Comparison of ENCODE assay signal across 10 mouse cellular contexts in the genomic region with DNA sequence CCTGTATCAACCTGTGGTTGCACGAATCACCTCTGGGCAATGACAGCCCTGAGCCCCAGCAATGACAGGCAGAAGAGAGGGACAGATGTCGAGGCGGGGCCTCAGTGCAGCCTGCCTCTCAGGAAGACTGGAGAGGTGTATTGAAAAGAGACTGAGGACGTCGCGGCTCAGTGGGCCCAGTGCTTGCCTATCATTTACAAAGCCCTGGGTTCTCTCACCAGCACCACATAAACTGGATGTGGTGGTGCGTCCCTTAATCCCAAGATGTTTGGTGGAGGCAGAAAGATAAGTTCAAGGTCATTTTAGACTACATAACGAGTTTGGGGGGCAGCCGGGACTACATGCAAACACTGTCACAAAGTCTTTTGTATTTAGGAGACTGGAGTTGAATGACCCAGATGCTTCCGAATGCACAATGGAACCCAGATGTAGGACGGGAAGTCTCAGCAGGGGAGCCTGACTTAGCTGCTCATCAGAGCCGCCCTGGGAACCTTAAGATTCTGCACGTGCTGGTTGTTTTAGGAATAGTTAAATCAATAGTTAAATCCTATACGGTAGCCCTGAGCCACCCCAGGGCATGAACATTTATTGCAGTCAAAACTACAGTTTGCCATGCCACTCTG.
DNase-seq lines count a peak whose midpoint lies in the region; ATAC-seq lines count a peak whose summit lies in the region.
"Had no signal": no experiment of that assay in that cellular context is flagged by ENCODE, and none has a peak within 500 bp of the region (broad histone marks: within the 10 kb centered on the region; RNA-seq: fewer than 3 reads in every experiment).

No protein-coding gene starts in this region.

- peaks cover 61% of the 10 kb centered on the region for H3K27me3 ChIP-seq in heart, embryonic 11.5 days (ENCODE audit: control insufficient read depth, insufficient read depth, low read length)
- H3K27me3 ChIP-seq in embryonic facial prominence, embryonic 15.5 days, result 0 out of 2 replicates have a peak, but pooled peaks cover 10% of the 10 kb centered on the region
- peaks cover 3% of the 10 kb centered on the region; the same call in 1 of the 2 replicates for H3K27me3 ChIP-seq in hindbrain, embryonic 16.5 days (replicated peaks; ENCODE audit: control insufficient read depth, insufficient read depth, low read length)
- peaks cover 17% of the 10 kb centered on the region for H3K27me3 ChIP-seq in neural tube, embryonic 11.5 days (ENCODE audit: control insufficient read depth, insufficient read depth, low read length)

- DNase-seq in heart, adult 11 months, result no peak
- peak; percentile 63 for DNase-seq in neural tube, embryonic 11.5 days (ENCODE audit: low spot score)
- no peak for DNase-seq in adrenal gland, postnatal 4 days (ENCODE audit: low spot score in 2 of 2)
- no peak for DNase-seq in yolk sac, embryonic 10.5 days (ENCODE audit: low spot score)
- DNase-seq in spleen, adult 18-20 months, result no peak

- no peak overlapping the region for H3K9ac ChIP-seq in heart, embryonic 11.5 days (ENCODE audit: low read depth, low read length)
- no peak overlapping the region for H3K9ac ChIP-seq in embryonic facial prominence, embryonic 15.5 days
- H3K9ac ChIP-seq in hindbrain, embryonic 16.5 days (ENCODE audit: low read depth, low read length), result no peak overlapping the region
- H3K9ac ChIP-seq in neural tube, embryonic 11.5 days (ENCODE audit: low read length), result peak overlapping the region; percentile 11
- H3K9ac ChIP-seq: stomach, embryonic 15.5 days had no signal

- H3K4me3 ChIP-seq in heart, embryonic 11.5 days (ENCODE audit: low read depth, low read length), result no peak overlapping the region
- H3K4me3 ChIP-seq in embryonic facial prominence, embryonic 15.5 days (replicated peaks), result no peak overlapping the region
- H3K4me3 ChIP-seq in hindbrain, embryonic 16.5 days (ENCODE audit: low read length), result no peak overlapping the region
- no peak overlapping the region for H3K4me3 ChIP-seq in neural tube, embryonic 11.5 days (ENCODE audit: low read depth, low read length)
- H3K4me3 ChIP-seq: stomach, embryonic 15.5 days had no signal

- H3K36me3 ChIP-seq in heart, embryonic 11.5 days (ENCODE audit: control insufficient read depth, insufficient read depth, low read length), result no peaks in the 10 kb centered on the region
- H3K36me3 ChIP-seq in embryonic facial prominence, embryonic 15.5 days, result no peaks in the 10 kb centered on the region
- H3K36me3 ChIP-seq in hindbrain, embryonic 16.5 days (ENCODE audit: control insufficient read depth, insufficient read depth, low read length), result no peaks in the 10 kb centered on the region
- no peaks in the 10 kb centered on the region for H3K36me3 ChIP-seq in neural tube, embryonic 11.5 days (ENCODE audit: control insufficient read depth, insufficient read depth, low read length)
- H3K36me3 ChIP-seq: stomach, embryonic 15.5 days had no signal

- no peaks in the 10 kb centered on the region for H3K9me3 ChIP-seq in heart, embryonic 11.5 days (replicated peaks; ENCODE audit: control insufficient read depth, low read length)
- no peaks in the 10 kb centered on the region for H3K9me3 ChIP-seq in embryonic facial prominence, embryonic 15.5 days (replicated peaks)
- H3K9me3 ChIP-seq in hindbrain, embryonic 16.5 days (ENCODE audit: control insufficient read depth, low read length), result no peaks in the 10 kb centered on the region
- H3K9me3 ChIP-seq in neural tube, embryonic 11.5 days (ENCODE audit: control insufficient read depth, low read length), result no peaks in the 10 kb centered on the region
- H3K9me3 ChIP-seq: stomach, embryonic 15.5 days had no signal

- ATAC-seq in heart, embryonic 11.5 days (replicated peaks; ENCODE audit: insufficient number of reproducible peaks, low FRiP score, low TSS enrichment), result no peak
- no peak for ATAC-seq in embryonic facial prominence, embryonic 15.5 days (ENCODE audit: insufficient number of reproducible peaks, low FRiP score, low TSS enrichment, low read depth)
- no peak for ATAC-seq in hindbrain, embryonic 16.5 days
- ATAC-seq in neural tube, embryonic 11.5 days (ENCODE audit: insufficient read depth, low FRiP score, low TSS enrichment), result no peak

- H3K4me2 ChIP-seq in heart, embryonic 11.5 days, result peak overlapping the region; percentile 35
- H3K4me2 ChIP-seq in embryonic facial prominence, embryonic 15.5 days (replicated peaks), result no peak overlapping the region
- H3K4me2 ChIP-seq in hindbrain, embryonic 16.5 days (ENCODE audit: low read length), result no peak overlapping the region
- peak overlapping the region; percentile 28; the same call in 1 of the 2 replicates for H3K4me2 ChIP-seq in neural tube, embryonic 11.5 days (ENCODE audit: low read depth)
- H3K4me2 ChIP-seq: liver, embryonic 11.5 days; stomach, embryonic 15.5 days had no signal

- WGBS in heart, embryonic 11.5 days (ENCODE audit: insufficient replicate concordance), result 18% methylated on average over 14 of the region's 14 CpGs
- 24% methylated on average over 14 of the region's 14 CpGs for WGBS in embryonic facial prominence, embryonic 15.5 days
- 10% methylated on average over 14 of the region's 14 CpGs for whole genome bisulfite sequencing in hindbrain, embryonic 16.5 days
- 4% methylated on average over 14 of the region's 14 CpGs for WGBS in neural tube, embryonic 11.5 days

- no peak overlapping the region for H3K27ac ChIP-seq in heart, embryonic 11.5 days (ENCODE audit: low read depth, low read length)
- H3K27ac ChIP-seq in embryonic facial prominence, embryonic 15.5 days (replicated peaks), result peak overlapping the region; percentile 56
- H3K27ac ChIP-seq in hindbrain, embryonic 16.5 days (ENCODE audit: low read depth, low read length), result peak overlapping the region; percentile 58
- H3K27ac ChIP-seq in neural tube, embryonic 11.5 days (ENCODE audit: low read depth, low read length), result peak overlapping the region; percentile 77
- H3K27ac ChIP-seq: stomach, embryonic 15.5 days had no signal

- H3K4me1 ChIP-seq in heart, embryonic 11.5 days (ENCODE audit: control insufficient read depth, insufficient read depth, low read length), result peaks cover 23% of the 10 kb centered on the region
- peaks cover 55% of the 10 kb centered on the region for H3K4me1 ChIP-seq in embryonic facial prominence, embryonic 15.5 days
- peaks cover 48% of the 10 kb centered on the region for H3K4me1 ChIP-seq in hindbrain, embryonic 16.5 days (ENCODE audit: control insufficient read depth, insufficient read depth, low read depth, low read length)
- peaks cover 48% of the 10 kb centered on the region for H3K4me1 ChIP-seq in neural tube, embryonic 11.5 days (ENCODE audit: control insufficient read depth, insufficient read depth, low read length)

Comparison
In these comparisons a context has a peak if more than half of its experiments do, and no peak if none do; other contexts are left out.
1. H3K4me2 ChIP-seq: peak in heart, embryonic 11.5 days (single experiment) and neural tube, embryonic 11.5 days (single experiment); none in embryonic facial prominence, embryonic 15.5 days (single experiment) and hindbrain, embryonic 16.5 days (single experiment).